Mouse (Mus musculus): ENCODE measurements around the gene Pafah1b2. TPM values are rescaled to one million over a fixed set of nuclear protein-coding genes. Genes with fewer than 3 reads are reported as not detected.

Pafah1b2 gene
- polyA plus RNA-seq, 1 experiment, result 12.8 TPM

- Histone ChIP-seq H3K27me3 (ENCODE audit: control insufficient read depth, insufficient read depth, low read length) (no peaks in the 10 kb centered on the region), H3K4me1 (ENCODE audit: control insufficient read depth, insufficient read depth, insufficient read length, low read length) (no peaks in the 10 kb centered on the region), H3K4me3 (ENCODE audit: low read depth, low read length) (no peak overlapping the region), H3K36me3 (ENCODE audit: control insufficient read depth, insufficient read depth, low read length) (peaks cover 70% of the 10 kb centered on the region), H3K27ac (ENCODE audit: insufficient read depth, low read depth, low read length) (peak overlapping the region; percentile 30)
- 74% methylated on average over 5 of the region's 5 CpGs for WGBS
- TF ChIP-seq POLR2A (IDR thresholded peaks at IDR 0.05; ENCODE audit: low read depth, low read length) (no peak), CTCF (IDR thresholded peaks at IDR 0.05; ENCODE audit: extremely low read depth, insufficient read length, insufficient replicate concordance, low read depth, low read length) (no peak)
Measured at GRCm38 (mm10) chr9:45917041-45917934, 95.2 kb downstream of the Pafah1b2 start.

DNA sequence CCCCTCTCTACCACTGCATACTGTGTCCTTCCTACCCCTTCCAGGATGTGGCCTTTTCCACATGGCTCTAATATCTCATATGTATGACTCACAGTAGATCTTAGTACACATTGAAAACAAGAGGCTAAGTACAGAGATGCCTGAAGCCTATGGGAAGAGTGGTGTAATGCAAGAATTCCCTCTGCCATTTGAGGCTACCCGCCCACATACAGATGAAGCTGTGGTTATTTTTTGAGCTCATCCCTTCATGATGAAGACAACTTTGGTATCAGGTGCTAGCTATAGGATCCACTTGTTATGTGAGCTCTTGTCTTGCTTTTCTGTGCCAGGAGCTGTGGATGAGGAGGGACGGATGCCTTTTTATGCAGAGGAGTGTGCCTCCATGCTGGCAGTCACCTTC lies 96.8 kb downstream of the Pafah1b2 start:
- TF ChIP-seq CTCF (IDR thresholded peaks at IDR 0.05; ENCODE audit: extremely low read depth, insufficient read length, insufficient replicate concordance, low read depth, low read length) (no peak), POLR2A (IDR thresholded peaks at IDR 0.05; ENCODE audit: low read depth, low read length) (no peak)
- H3K27ac ChIP-seq (ENCODE audit: insufficient read depth, low read depth, low read length), result no peak overlapping the region
- WGBS, result 94% methylated on average over 2 of the region's 2 CpGs

More for the DNA sequence above, 96.8 kb downstream of the Pafah1b2 start:
- H3K4me3 ChIP-seq (ENCODE audit: low read depth, low read length), result no peak overlapping the region
- no peaks in the 10 kb centered on the region for H3K4me1 ChIP-seq (ENCODE audit: control insufficient read depth, insufficient read depth, insufficient read length, low read length)
- H3K36me3 ChIP-seq (ENCODE audit: control insufficient read depth, insufficient read depth, low read length), result peaks cover 78% of the 10 kb centered on the region
- no peaks in the 10 kb centered on the region for H3K27me3 ChIP-seq (ENCODE audit: control insufficient read depth, insufficient read depth, low read length)

Other genes starting within 250 kb of the Pafah1b2 start
- gene Cep164, start 184.0 kb downstream of the Pafah1b2 start, polyA plus RNA-seq (2012; rRNA removed), result 4.9 and 12.9 TPM in 2 replicates
- 4.5 and 5.2 TPM in 2 replicates for gene Bace1, start 174.1 kb downstream of the Pafah1b2 start, polyA plus RNA-seq (2012; rRNA removed)
- gene Pcsk7, start 106.2 kb downstream of the Pafah1b2 start, polyA plus RNA-seq (2012; rRNA removed), result 14.2 and 38.9 TPM in 2 replicates
- 4.8 and 11.4 TPM in 2 replicates for gene Rnf214, start 105.8 kb downstream of the Pafah1b2 start, polyA plus RNA-seq (2012; rRNA removed)
- 323 and 328 TPM in 2 replicates for gene Tagln, start 76.6 kb downstream of the Pafah1b2 start, polyA plus RNA-seq (2012; rRNA removed)
- gene Sidt2, start 57.4 kb downstream of the Pafah1b2 start, polyA plus RNA-seq (2012; rRNA removed), result 337 and 348 TPM in 2 replicates
- gene Sik3, start 130 bp upstream of the Pafah1b2 start, polyA plus RNA-seq (2012; rRNA removed), result 9.2 and 14.5 TPM in 2 replicates
- 3,178 and 15,923 TPM in 2 replicates for gene Apoa1, start 215.9 kb upstream of the Pafah1b2 start, polyA plus RNA-seq (2012; rRNA removed)
- 1,107 and 4,906 TPM in 2 replicates for gene Apoc3, start 222.9 kb upstream of the Pafah1b2 start, polyA plus RNA-seq (2012; rRNA removed)
- gene Apoa4, start 228.0 kb upstream of the Pafah1b2 start, polyA plus RNA-seq (2012; rRNA removed), result 2,388 and 5,196 TPM in 2 replicates